In genomic region chr5:25019221-25019620, GRCm38 (mm10) we compare ENCODE assay signal across 24 mouse cellular contexts.
"Had no signal": no experiment of that assay in that cellular context is flagged by ENCODE, and none has a peak within 500 bp of the region (broad histone marks: within the 10 kb centered on the region; RNA-seq: fewer than 3 reads in every experiment).

No protein-coding gene starts in this region.

- ATAC-seq: forebrain, embryonic 16.5 days; hindbrain, embryonic 16.5 days; inflammation-experienced regulatory T-cells, adult 6 months; intestine, embryonic 15.5 days; intestine, postnatal 0 days had no signal

- H3K36me3 ChIP-seq: hindbrain, embryonic 10.5 days; hindbrain, embryonic 12.5 days; intestine, embryonic 15.5 days; limb, embryonic 10.5 days; limb, embryonic 12.5 days; liver, embryonic 15.5 days had no signal

- H3K4me2 ChIP-seq: heart, embryonic 12.5 days; hindbrain, embryonic 12.5 days; hindbrain, embryonic 14.5 days; intestine, embryonic 15.5 days; limb, embryonic 12.5 days; liver, embryonic 11.5 days; liver, embryonic 15.5 days had no signal

- H3K9me3 ChIP-seq: heart, embryonic 10.5 days; hindbrain, embryonic 10.5 days; hindbrain, embryonic 12.5 days; intestine, embryonic 15.5 days; limb, embryonic 10.5 days; limb, embryonic 12.5 days; liver, embryonic 15.5 days had no signal

- H3K27me3 ChIP-seq: heart, embryonic 12.5 days; hindbrain, embryonic 12.5 days; intestine, embryonic 15.5 days; limb, embryonic 12.5 days; liver, embryonic 15.5 days had no signal

- DNase-seq: gastrocnemius, adult 2 months; gastrocnemius, postnatal 10 days; gastrocnemius, postnatal 25 days; heart, adult 18-20 months; heart, postnatal 10 days; heart, postnatal 4 days; kidney, postnatal 10 days; liver had no signal

- H3K4me3 ChIP-seq: gastrocnemius, adult 2 months; heart, embryonic 10.5 days; heart, embryonic 12.5 days; hindbrain, embryonic 10.5 days; hindbrain, embryonic 12.5 days; intestine, embryonic 15.5 days; layer of hippocampus, adult 2 months; left cerebral cortex, adult 2 months; limb, embryonic 10.5 days; limb, embryonic 12.5 days; liver, embryonic 15.5 days had no signal

- H3K9ac ChIP-seq: heart, embryonic 12.5 days; hindbrain, embryonic 12.5 days; hindbrain, embryonic 14.5 days; intestine, embryonic 15.5 days; limb, embryonic 12.5 days; liver, embryonic 15.5 days had no signal

- H3K4me1 ChIP-seq: hindbrain, embryonic 10.5 days; hindbrain, embryonic 12.5 days; intestine, embryonic 15.5 days; limb, embryonic 10.5 days; limb, embryonic 12.5 days; liver, embryonic 15.5 days had no signal

- H3K27ac ChIP-seq: gastrocnemius, adult 2 months; heart, embryonic 10.5 days; hindbrain, embryonic 10.5 days; hindbrain, embryonic 12.5 days; hindbrain, embryonic 14.5 days; intestine, embryonic 15.5 days; left cerebral cortex, adult 2 months; limb, embryonic 10.5 days; limb, embryonic 12.5 days; liver, embryonic 15.5 days had no signal
